Comparison of ENCODE assay signal across 22 mouse cellular contexts in the genomic region with DNA sequence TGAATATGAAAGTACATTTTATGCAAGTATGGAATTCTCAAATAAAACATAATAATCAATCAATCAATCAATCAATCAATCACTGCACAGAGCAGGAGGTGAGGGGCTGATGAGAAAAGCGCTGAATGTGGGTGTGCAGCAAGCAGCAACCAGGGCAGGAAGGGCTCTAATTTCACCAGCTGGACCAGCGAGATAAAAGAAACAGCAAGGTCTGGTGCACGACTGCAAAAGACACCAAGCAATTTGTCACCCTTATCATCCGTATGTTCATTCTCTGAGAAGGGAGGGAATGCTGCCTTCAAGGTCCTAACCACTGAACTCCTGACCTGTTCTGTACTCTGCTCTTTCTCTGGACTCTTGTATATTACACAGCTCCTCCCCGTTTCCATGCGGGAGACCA. TPM values are rescaled to one million over a fixed set of nuclear protein-coding genes. Genes with fewer than 3 reads are reported as not detected.
A peak's percentile ranks its signal among the peaks of the same experiment; 100 is the strongest.
DNase-seq lines count a peak whose midpoint lies in the region; ATAC-seq and TF ChIP-seq lines count a peak whose summit lies in the region.
"Had no signal": no experiment of that assay in that cellular context is flagged by ENCODE, and none has a peak within 500 bp of the region (broad histone marks: within the 10 kb centered on the region; RNA-seq: fewer than 3 reads in every experiment).

No protein-coding gene starts in this region.

- H3K9ac ChIP-seq in liver, embryonic 11.5 days (ENCODE audit: low read depth, low read length): no peak overlapping the region
- H3K9ac ChIP-seq in MEL (ENCODE audit: control insufficient read depth, low read depth, low read length, poor library complexity, severe bottlenecking): no peak overlapping the region
- no peak overlapping the region for H3K9ac ChIP-seq in liver, embryonic 13.5 days
- H3K9ac ChIP-seq: forebrain, embryonic 13.5 days; hindbrain, embryonic 13.5 days had no signal

- no peak overlapping the region for H3K4me3 ChIP-seq in liver, embryonic 11.5 days (ENCODE audit: low read depth, low read length)
- H3K4me3 ChIP-seq in MEL (ENCODE audit: control insufficient read depth in 1 of 2, insufficient read depth in 1 of 2, low read depth in 2 of 2, low read length in 2 of 2): no peak overlapping the region
- H3K4me3 ChIP-seq in liver, embryonic 13.5 days (replicated peaks): no peak overlapping the region
- H3K4me3 ChIP-seq: forebrain, embryonic 10.5 days; forebrain, embryonic 13.5 days; hindbrain, embryonic 10.5 days; hindbrain, embryonic 13.5 days had no signal

- DNase-seq in liver, embryonic 11.5 days (ENCODE audit: low spot score): no peak
- DNase-seq in liver (no peak), MEL (ENCODE audit: low read depth, low spot score) (peak; percentile 66)
- no peak for DNase-seq in liver, embryonic 13.5 days
- no peak for DNase-seq in heart, postnatal 14 days
- DNase-seq in neural tube, embryonic 10.5 days (ENCODE audit: extremely low spot score, low spot score): no peak
- DNase-seq: adrenal gland, adult 2 months; adrenal gland, postnatal 14 days; cerebellum, adult 11 months; cerebellum, adult 8-10 months; cerebellum, postnatal 10 days; cerebellum, postnatal 36 days; gastrocnemius, postnatal 10 days; heart, postnatal 36 days had no signal

- TF ChIP-seq RAD21 in MEL (IDR thresholded peaks at IDR 0.05; ENCODE audit: low read depth, low read length): no peak

- ATAC-seq in liver, embryonic 11.5 days (replicated peaks; ENCODE audit: low FRiP score): peak; percentile 56
- peak; percentile 48 for ATAC-seq in liver, embryonic 13.5 days (ENCODE audit: low read depth)
- ATAC-seq: forebrain, embryonic 13.5 days; forebrain, embryonic 16.5 days; hindbrain, embryonic 16.5 days; Patski had no signal

- H3K27me3 ChIP-seq in liver, embryonic 11.5 days (replicated peaks; ENCODE audit: control insufficient read depth, insufficient read depth, low read length): no peaks in the 10 kb centered on the region
- H3K27me3 ChIP-seq in MEL (ENCODE audit: control insufficient read depth in 1 of 2, insufficient read depth in 2 of 2, low read length in 2 of 2): no peaks in the 10 kb centered on the region
- H3K27me3 ChIP-seq in liver, embryonic 13.5 days: 0 out of 2 replicates have a peak, but pooled peaks cover 2% of the 10 kb centered on the region
- H3K27me3 ChIP-seq: forebrain, embryonic 13.5 days; hindbrain, embryonic 13.5 days; Patski had no signal

- WGBS in liver, embryonic 11.5 days: 42% methylated on average over 6 of the region's 6 CpGs
- 43% methylated on average over 6 of the region's 6 CpGs for WGBS in liver, embryonic 13.5 days (ENCODE audit: insufficient replicate concordance)

- no peak for TF ChIP-seq POLR2A in MEL (IDR thresholded peaks at IDR 0.05; ENCODE audit: control insufficient read depth in 1 of 2, insufficient read depth in 1 of 2, low read depth in 1 of 2, low read length in 2 of 2, poor library complexity in 1 of 2)

- no peak overlapping the region for H3K27ac ChIP-seq in liver, embryonic 11.5 days (ENCODE audit: low read depth, low read length)
- H3K27ac ChIP-seq in MEL (ENCODE audit: control insufficient read depth, low read depth, low read length): no peak overlapping the region
- no peak overlapping the region for H3K27ac ChIP-seq in liver, embryonic 13.5 days
- H3K27ac ChIP-seq: forebrain, embryonic 10.5 days; forebrain, embryonic 13.5 days; hindbrain, embryonic 10.5 days; hindbrain, embryonic 13.5 days had no signal

- peak; percentile 62 to 68 for TF ChIP-seq EP300 in MEL (IDR thresholded peaks at IDR 0.05; ENCODE audit: low read depth in 1 of 2, low read length in 2 of 2)

- H3K4me2 ChIP-seq in liver, embryonic 11.5 days: no peak overlapping the region
- H3K4me2 ChIP-seq in liver, embryonic 13.5 days: no peak overlapping the region
- H3K4me2 ChIP-seq: forebrain, embryonic 13.5 days; heart, embryonic 11.5 days; hindbrain, embryonic 13.5 days had no signal

- H3K79me2 ChIP-seq in MEL (ENCODE audit: control insufficient read depth, insufficient read depth, low read length, poor library complexity): no peaks in the 10 kb centered on the region

- H3K4me1 ChIP-seq in liver, embryonic 11.5 days (replicated peaks; ENCODE audit: control insufficient read depth, insufficient read depth, low read length): no peaks in the 10 kb centered on the region
- no peaks in the 10 kb centered on the region for H3K4me1 ChIP-seq in MEL (ENCODE audit: control insufficient read depth in 1 of 2, insufficient read depth in 2 of 2, low read length in 2 of 2)
- no peaks in the 10 kb centered on the region for H3K4me1 ChIP-seq in liver, embryonic 13.5 days (replicated peaks)
- H3K4me1 ChIP-seq: forebrain, embryonic 10.5 days; forebrain, embryonic 13.5 days; hindbrain, embryonic 10.5 days; hindbrain, embryonic 13.5 days had no signal

- intact Hi-C loops in heart, postnatal 14 days (cut with DNase I): no loop called here

- H3K36me3 ChIP-seq in liver, embryonic 11.5 days (ENCODE audit: control insufficient read depth, insufficient read depth, low read length): no peaks in the 10 kb centered on the region
- no peaks in the 10 kb centered on the region for H3K36me3 ChIP-seq in MEL (ENCODE audit: control insufficient read depth in 1 of 2, insufficient read depth in 2 of 2, low read length in 2 of 2)
- no peaks in the 10 kb centered on the region for H3K36me3 ChIP-seq in liver, embryonic 13.5 days
- H3K36me3 ChIP-seq: forebrain, embryonic 10.5 days; hindbrain, embryonic 10.5 days; hindbrain, embryonic 13.5 days had no signal

- no peak for TF ChIP-seq CTCF in MEL (IDR thresholded peaks at IDR 0.05 in 2 of 3, conservative IDR thresholded peaks at IDR 0.05 in 1 of 3; ENCODE audit: control insufficient read depth in 1 of 3, insufficient read depth in 1 of 3, low read depth in 2 of 3, low read length in 3 of 3, poor library complexity in 1 of 3, severe bottlenecking in 1 of 3)

- H3K9me3 ChIP-seq in liver, embryonic 11.5 days (ENCODE audit: control insufficient read depth, low read length): no peaks in the 10 kb centered on the region
- no peaks in the 10 kb centered on the region for H3K9me3 ChIP-seq in MEL (replicated peaks; ENCODE audit: insufficient read depth, low read length)
- no peaks in the 10 kb centered on the region for H3K9me3 ChIP-seq in liver, embryonic 13.5 days (replicated peaks)

TF ChIP-seq in MEL, 35 proteins besides CTCF, POLR2A, EP300 and RAD21:
- TF ChIP-seq TAL1 (IDR thresholded peaks at IDR 0.05; ENCODE audit: low read length) (peak; percentile 89), BHLHE40 (IDR thresholded peaks at IDR 0.05; ENCODE audit: borderline replicate concordance, low read depth, low read length) (no peak), POLR2AphosphoS2 (IDR thresholded peaks at IDR 0.05; ENCODE audit: low read length) (no peak), CHD2 (IDR thresholded peaks at IDR 0.05; ENCODE audit: low read length) (no peak), MEF2A (IDR thresholded peaks at IDR 0.05; ENCODE audit: extremely low read depth, insufficient replicate concordance, low read depth, low read length, poor library complexity, severe bottlenecking) (no peak), MYB (IDR thresholded peaks at IDR 0.05; ENCODE audit: low read depth, low read length) (no peak), ETS1 (IDR thresholded peaks at IDR 0.05; ENCODE audit: low read depth, low read length) (peak; percentile 39), HCFC1 (IDR thresholded peaks at IDR 0.05; ENCODE audit: low read depth, low read length) (no peak), MAX (IDR thresholded peaks at IDR 0.05; ENCODE audit: low read length) (no peak), JUND (IDR thresholded peaks at IDR 0.05; ENCODE audit: low read depth, low read length) (no peak), TCF12 (IDR thresholded peaks at IDR 0.05; ENCODE audit: low read depth, low read length) (peak; percentile 65), NRF1 (IDR thresholded peaks at IDR 0.05; ENCODE audit: insufficient read depth, low read depth, low read length, poor library complexity, severe bottlenecking) (no peak), GATA1 (IDR thresholded peaks at IDR 0.05; ENCODE audit: low read depth, low read length) (peak; percentile 75), RCOR1 (IDR thresholded peaks at IDR 0.05; ENCODE audit: low read depth, low read length) (peak; percentile 69), SIN3A (IDR thresholded peaks at IDR 0.05; ENCODE audit: low read length) (no peak), MAZ (IDR thresholded peaks at IDR 0.05; ENCODE audit: low read depth, low read length) (no peak), SMC3 (IDR thresholded peaks at IDR 0.05; ENCODE audit: low read depth, low read length) (no peak), E2F4 (IDR thresholded peaks at IDR 0.05; ENCODE audit: borderline replicate concordance, low read depth, low read length) (no peak), USF1 (IDR thresholded peaks at IDR 0.05; ENCODE audit: low read depth, low read length) (no peak), MAFK (IDR thresholded peaks at IDR 0.05; ENCODE audit: borderline replicate concordance, low read depth, low read length) (no peak)

RNA-seq across cellular contexts. Expression of gene Fbxo28, which starts 8.1 kb away (rescaled TPM):
- 14.8 and 18.0 TPM in 2 replicates for polyA plus RNA-seq in liver, embryonic 11.5 days (2014; fragmentation: Nextera tagmentation; extraction: Ambion mirVana)
- total RNA-seq in MEL (2012; rRNA removed): 13.3 and 16.3 TPM in 2 replicates
- polyA plus RNA-seq in MEL (2012; ENCODE audit: insufficient read depth in 1 of 2, insufficient read length in 2 of 2, low read depth in 1 of 2, low replicate concordance in 2 of 2, missing spikeins in 1 of 2): 10 to 100 TPM; 17.2 to 72.5 TPM
- polyA plus RNA-seq in liver, embryonic 13.5 days (2015; fragmentation: Nextera tagmentation; extraction: Ambion mirVana): 6.9 and 8.5 TPM in 2 replicates
- 10 to 100 TPM; 23.6 to 25.0 TPM for total RNA-seq in heart, postnatal 14 days (2021)

RNA-seq across cellular contexts. Expression of gene Trp53bp2, which starts 59.4 kb away (rescaled TPM):
- polyA plus RNA-seq in liver, embryonic 11.5 days (2014; fragmentation: Nextera tagmentation; extraction: Ambion mirVana): 12.3 and 14.0 TPM in 2 replicates
- 2.6 and 3.2 TPM in 2 replicates for total RNA-seq in MEL (2012; rRNA removed)
- 10 to 100 TPM in 1 of 2 experiments, not detected in 1; 15.1 TPM for polyA plus RNA-seq in MEL (2012; ENCODE audit: insufficient read depth in 1 of 2, insufficient read length in 2 of 2, low read depth in 1 of 2, low replicate concordance in 2 of 2, missing spikeins in 1 of 2)
- polyA plus RNA-seq in liver, embryonic 13.5 days (2015; fragmentation: Nextera tagmentation; extraction: Ambion mirVana): 3.1 and 3.8 TPM in 2 replicates
- total RNA-seq in heart, postnatal 14 days (2021): 10 to 100 TPM; 12.6 to 15.5 TPM
